Mouse (Mus musculus): ENCODE data around the gene 6820408C15Rik.
"Not testable (repeated sequence)": the region's sequence is repeated elsewhere in the genome, so short reads cannot be mapped to it uniquely, and the experiment has no call there.

Gene 6820408C15Rik

DNA sequence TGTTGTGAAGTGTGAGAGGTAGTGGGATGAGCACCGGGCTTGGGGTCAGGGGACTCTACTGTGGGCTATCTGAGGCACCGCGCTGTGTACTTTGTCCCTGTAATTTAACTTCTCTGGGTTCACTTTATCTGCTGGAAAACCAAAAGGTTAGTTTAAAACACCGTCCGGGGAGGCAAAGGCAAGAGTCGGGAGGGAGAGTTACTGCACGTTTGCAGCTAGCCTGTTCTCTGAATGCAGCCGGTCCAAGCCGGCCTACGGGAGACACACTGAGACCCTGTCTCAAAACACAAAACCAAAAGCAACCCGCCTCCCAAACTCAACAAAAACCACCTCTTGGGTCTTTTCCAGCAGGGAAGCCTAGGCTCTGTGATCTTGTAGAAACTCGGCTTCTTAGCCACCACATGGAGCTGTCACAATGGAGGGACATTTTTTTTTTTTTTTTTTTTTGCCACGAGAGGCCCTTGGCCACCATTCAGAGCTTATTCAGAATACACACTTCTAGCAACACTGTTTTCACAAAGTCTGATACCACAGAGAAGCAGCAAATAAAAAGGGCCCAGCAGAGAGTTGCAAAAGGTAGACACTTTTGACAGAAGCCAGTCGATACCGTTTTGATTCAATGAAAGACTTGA, 2.7 kb upstream of the 6820408C15Rik start:
- DNase-seq = no peak

DNA sequence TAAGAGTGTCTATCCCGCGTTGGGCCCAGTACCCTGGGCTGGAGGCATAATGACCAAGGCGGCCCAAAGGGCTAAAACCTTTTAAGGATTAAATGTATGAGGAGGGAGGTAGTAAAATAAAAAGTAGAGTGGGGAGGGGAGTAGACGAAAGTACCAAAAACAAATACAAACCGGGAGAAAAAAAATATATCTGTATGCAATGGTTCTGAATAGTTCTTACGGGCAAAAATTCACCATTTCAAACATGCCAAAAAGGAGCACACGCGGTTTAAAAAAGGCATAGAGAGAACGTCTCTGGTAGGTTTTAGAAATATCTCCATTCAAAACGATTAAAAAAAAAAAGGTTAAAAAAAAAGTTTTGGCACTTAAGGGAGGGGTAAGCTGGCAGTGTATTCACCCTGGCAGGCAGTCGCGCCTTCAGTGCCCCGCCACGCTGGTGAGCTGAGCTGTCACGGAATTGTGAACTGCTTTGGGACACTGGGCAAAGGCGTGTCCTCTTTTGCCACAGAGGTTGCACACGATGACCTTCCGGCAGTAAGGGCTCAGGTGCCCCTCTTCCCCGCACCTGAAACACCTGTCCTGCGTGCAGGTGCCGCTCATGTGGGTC, 2.1 kb upstream of the 6820408C15Rik start:
- DNase-seq = peak; percentile 51

DNA sequence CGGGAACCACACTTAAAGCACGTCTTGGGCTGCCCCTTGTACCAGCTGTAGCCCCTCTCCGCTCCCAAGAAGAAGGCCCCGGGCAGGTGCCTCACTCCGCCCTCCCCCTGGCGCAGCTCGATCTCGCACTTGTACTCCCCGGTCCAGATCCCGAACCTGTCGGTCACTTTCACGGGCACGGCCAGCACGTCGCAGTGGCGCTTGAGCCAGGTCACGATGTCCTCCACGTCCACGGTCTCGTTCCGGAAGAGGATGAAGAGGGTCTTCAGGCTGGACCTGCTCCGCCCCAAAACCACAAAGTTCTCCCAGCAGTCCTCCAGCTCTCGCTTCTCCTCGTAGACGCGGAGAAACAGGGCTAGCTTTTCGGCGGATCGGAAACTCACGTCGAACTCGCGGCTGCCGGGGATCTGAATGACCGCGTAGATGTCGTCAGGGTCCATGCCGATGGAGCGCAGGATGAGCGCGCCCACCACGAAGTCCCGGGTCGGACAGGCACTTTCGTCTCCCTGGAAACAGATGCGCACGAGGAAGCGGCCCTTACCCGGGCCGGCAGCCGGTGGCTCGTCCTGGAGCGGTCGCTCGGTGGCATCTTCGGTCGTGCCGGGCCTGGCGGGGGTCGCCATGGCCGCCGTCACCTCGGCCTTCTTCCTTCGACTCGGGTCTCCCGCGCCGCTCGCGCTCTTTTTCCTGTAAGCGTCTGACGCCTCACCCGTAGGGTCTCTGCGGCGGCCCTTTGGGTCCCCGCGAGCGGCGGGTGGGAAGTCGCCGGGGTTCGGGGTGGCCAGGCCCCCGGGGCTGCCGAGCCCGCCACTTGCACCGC, 1.4 kb upstream of the 6820408C15Rik start:
- peak; percentile 40 for DNase-seq

DNA sequence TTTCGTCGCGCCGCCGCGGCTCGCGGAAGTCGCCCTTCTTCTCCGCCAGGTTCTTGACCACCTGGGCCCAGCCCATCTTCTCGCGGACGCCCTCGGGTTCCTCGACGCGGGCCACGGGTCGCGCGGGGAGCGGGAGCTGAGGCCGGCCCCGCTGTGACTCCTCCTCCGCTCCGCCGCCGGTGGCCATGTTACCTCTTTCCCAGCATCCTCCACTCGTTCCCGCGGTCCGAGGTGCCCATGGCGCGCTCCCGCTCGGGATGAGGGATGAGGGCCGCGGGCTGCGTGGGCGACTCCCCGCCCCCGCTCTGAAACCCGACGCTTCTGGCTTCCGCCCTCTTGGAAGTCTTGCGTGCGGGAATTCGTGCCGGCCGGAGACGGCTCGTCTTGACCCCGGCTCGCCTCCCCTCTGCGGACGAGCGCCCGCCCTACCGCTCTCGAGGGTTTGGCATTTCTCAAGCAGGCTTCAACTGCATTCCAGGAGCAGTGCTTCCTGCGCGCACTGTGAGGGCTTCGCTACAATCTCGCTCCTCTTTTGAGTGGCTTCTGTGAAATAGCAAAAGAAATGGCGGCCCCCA, 709 bp upstream of the 6820408C15Rik start, which contains the start of gene Zcchc3:
Gene Zcchc3 (minus strand): TSS at position 437 of the 575 bp plus-strand sequence.
- peak; percentile 85 for DNase-seq

DNA sequence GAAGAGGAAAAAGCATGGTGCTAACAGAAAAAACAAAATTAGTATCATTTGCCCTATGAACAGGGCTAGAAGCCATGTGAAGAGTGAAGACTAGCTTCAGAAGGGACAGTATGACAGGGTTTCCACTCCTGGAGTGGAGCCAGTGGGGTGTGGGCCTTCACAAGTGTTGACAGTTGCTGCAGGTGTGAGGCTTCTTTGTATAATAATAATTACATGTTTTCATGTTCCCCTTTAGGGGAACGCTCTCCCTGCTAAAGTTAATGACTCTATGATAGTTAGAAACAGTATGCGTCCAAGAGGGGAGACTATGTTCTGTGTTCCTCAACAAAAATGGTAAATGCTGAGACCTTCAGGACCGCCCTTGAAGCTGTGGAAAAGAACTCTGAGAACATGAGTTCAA, 399 bp downstream of the 6820408C15Rik start:
- no peak for DNase-seq

DNA sequence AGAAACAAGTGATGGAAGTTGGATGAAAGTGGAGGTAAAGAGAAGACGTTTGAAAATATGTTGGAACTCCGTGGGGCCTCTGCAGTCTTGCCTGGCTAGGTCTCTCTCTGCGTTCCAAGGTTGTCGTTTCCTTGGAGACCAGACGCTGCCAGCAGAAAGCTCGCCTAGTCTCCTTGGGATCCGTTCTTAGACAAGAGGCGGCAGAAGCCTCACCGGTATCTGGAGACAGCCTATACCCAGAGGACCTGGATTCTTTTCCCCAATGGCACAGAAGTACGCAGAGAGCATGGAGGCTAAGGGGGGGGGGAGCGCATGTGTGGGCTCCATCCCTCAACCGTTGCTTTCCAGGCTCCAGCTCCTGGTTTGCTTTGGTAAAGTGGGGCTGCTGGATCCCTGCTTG, 12.1 kb downstream of the 6820408C15Rik start:
- DNase-seq = no peak

DNA sequence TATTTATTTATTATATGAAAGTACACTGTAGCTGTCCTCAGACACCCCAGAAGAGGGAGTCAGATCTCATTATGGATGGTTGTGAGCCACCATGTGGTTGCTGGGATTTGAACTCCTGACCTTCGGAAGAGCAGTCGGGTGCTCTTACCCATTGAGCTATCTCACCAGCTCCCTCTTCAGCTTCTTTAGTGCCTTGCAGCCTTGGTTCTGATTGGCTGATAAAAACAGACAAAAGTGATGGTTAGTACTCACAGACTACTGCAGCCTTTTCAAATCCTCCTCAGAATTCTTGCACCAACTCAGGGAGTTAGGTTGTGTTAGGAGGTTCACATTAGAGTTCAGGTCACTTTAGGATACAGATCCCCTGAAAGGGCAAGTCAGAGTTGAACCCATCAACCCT, 13.1 kb downstream of the 6820408C15Rik start:
- DNase-seq = not testable (repeated sequence)

DNA sequence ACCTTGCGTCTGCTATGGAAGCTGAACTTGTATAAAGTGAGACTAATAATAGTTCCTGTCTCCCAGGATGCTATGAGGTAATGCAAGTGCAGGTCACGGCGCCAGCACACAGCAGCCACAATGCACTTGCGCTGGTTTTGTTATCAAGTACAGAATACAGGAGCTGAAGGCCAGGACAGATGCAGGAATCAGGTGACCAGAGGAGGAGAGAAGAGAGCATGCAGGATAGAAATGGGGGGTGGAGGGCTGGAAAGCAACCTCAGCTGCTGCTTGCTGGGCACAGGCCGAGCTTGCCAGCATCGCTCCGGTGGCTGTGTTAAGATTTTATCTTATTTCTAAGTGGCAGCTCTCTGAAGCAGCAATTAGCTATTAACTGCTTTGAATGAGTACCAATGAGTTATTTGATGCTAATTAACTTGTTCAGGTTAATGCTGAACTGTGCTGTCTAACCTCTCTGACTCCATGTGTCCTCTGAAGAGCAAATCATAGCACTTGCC, 21.1 kb downstream of the 6820408C15Rik start:
- peak; percentile 79 for DNase-seq

DNA sequence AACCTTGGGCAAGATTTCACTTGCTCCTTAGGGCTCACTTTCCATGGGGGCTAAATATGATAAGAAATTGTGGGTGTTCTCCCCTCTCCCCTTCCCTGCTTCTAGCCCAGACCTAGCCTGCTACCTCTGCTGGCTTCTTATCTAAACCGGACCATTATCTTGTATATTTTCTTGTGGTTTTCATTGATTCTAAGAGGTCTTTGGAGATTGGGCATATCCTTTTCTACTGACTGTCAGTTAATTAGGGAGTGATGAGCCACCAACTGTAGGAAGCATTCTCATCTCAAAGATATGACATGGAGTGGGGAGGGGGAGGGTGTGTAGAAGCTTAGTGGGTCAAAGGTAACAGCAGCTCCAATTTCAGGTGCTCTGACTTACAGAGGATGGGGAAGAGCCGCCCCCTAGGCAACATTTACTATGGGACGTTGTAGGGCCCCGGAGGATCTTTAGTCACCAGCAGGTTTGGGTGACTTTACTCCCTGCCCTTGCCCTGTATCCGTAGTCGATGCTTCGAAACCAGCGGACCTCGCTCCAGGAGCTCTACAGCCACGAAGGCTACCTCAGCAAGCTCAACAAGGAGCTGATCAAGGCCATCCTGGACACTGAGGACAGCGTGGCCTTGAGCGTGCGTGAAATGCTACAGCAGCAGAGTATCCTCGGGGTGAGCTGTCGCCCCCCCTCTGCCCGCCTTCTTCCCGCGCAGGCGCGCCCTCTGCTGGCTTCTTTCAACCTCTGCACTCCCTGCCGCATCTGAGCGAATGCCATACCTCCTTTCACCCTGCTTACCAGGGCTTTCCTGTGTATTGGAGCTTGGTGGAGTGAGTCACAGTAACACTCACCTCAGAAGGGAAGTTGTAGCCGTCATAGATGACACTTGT, 21.8 kb downstream of the 6820408C15Rik start:
- peak; percentile 80 for DNase-seq

DNA sequence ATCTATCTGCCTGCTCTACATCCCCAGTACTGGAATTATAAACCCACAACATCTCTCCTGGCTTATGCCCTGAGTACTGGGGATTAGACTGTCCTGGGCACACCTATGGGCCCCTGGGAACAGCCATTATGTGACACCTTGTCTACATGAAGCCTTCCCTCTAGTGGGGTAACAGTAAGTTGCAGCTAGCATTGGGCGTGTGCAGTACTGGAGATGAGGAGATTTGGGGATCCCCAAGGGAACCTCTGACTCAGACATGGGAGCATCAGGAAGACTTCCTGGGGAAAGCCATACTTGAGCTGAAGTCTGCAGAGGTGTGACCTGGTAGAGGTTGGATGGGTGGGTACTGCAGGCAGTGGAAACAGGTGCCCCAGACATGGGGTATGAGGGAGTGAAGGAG, 23.6 kb downstream of the 6820408C15Rik start:
- no peak for DNase-seq

DNA sequence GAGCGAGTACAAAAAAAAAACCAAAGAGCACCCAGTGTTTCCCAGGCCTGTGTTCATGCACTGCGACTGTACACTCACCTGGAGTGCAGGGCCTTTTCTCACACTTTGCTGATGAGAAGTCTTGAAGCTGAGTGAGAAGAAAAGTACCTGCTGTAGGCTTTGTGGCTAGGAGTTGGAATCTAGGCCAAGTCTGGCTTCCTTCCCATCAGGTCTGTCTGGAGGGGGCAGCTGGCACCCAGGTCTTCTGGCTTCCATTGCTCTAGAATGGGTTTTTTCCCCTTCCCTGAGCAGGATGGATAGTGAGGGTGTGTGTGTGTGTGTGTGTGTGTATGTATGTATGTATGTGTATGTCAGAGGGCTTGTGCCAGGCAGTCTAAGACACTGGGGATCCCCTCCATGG, 24.4 kb downstream of the 6820408C15Rik start:
- no peak for DNase-seq

DNA sequence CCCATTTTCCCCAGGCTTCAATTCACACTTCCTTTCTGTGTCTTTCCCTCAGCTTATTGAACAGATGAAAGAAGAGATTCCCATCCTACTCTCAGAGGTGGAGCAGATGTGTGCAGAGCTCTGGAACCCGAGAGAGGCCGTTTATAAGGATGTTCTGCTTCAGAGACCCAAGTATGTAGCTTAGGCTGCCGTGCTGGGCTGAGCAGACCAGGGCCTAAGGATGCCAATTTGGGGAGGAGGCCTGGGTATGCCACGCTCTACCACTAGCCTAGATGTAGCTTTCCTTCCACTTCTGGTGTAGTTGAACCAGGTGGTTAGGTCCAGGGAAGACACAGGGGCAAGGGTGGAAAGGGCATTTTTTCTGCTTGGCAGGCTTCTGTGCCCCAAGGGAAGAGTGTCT, 26.9 kb downstream of the 6820408C15Rik start:
- no peak for DNase-seq

DNA sequence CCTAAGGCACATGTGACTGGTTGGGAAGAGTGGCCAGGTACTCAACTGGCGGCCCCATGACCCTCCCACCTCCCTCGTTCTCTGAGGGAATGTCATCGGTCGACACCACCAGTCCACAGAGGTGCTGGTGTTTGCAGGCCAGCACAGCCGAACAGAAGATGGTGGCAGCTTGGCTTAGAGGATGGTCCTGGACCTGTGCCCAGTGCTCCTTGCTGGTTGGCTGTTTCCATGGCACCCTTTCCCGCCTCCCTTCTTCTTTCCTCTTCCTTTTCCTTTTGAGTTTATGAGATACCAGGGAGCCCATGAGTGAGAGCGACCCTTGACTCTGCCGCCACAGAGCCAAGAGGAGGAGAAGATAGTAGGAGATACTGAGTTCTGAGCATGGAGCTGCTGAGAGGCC, 27.9 kb downstream of the 6820408C15Rik start:
- DNase-seq = no peak

DNA sequence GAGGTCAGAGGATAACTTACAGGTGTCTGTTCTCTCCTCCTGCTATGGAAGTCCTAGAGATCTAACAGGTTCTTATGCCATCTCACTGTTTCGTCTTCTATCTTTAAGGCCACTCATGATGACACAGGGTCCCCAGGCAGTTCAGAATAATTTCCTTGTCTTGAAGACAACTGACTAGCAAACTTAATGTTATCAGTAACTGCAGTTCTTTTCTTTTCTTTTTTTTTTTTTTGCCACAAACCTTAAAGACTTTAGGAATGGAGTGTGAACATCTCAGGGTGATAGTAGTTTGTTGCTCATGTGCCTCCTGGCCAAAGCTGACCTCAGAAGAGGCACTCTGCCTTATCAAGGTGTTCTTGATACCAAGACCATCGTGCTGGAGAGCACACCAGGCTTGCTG, 31.3 kb downstream of the 6820408C15Rik start:
- DNase-seq = no peak

DNA sequence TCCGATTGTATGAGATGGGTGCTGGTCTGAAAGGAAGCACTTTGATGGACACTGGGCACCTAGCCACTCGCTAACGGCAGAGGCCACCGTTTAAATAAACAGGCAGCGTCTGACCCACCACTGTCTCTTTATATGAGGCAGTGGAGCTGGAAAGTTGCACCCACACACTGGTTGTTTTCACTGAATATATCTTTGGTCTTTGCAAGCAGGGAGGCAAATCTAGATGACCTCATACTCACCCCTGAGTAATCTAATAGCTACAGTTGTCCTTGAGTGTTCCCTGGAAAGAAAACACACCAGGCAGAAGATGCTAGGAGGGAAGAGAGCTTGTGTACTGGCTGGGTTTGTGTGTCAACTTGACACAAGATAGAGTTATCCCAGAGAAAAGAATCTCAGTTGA, 32.1 kb downstream of the 6820408C15Rik start:
- no peak for DNase-seq

DNA sequence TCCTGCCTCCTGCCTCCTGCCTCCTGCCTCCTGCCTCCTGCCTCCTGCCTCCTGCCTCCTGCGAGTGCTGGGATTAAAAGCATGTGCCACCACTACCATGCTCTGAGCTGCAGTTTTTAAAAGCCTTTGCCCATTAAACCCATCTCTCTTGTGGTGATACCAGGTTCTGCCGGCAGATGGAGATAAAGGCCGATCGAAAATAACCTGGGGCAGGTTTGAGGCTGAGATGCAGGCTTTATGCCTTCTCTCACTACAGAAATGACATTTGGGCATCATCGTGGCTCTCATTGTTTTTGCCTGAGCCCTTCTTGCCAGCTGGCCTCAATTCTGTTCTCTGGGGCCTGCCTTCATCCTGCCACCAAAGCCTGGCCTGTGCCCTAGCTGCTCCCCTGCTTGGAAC, 34.9 kb downstream of the 6820408C15Rik start:
- peak; percentile 71 for DNase-seq

DNA sequence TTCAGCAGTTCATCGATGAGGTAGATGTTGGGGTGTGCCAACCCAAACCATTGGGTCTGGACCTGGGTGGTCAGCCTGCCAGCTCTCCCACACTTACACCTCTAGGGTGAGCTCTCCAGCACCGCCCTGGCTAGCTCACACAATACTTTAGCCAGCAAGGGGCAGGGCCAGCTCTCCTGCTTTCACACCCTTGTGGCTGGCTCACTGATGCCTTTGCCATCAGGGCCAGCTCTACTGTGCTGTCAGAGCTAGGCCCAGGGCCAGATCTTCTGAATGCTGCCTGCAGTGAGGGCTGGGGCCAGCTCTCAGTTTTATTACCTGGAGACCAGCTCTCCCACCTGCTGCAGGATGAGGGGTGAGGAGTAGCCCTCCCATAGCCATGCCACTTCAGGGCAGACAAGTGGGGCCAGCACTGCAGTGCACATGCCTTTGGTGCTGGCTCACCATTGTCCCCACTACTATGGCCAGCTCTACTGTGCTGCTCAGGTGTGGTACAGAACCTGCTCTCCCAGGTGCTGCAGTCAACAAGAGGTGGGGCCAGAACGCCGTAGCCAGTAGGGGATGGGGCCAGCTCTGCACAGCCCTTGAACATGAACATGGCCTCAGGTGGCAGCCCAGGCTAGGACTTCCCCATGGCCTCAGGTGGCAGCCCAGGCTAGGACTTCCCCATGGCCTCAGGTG, 36.9 kb downstream of the 6820408C15Rik start:
- DNase-seq = no peak

DNA sequence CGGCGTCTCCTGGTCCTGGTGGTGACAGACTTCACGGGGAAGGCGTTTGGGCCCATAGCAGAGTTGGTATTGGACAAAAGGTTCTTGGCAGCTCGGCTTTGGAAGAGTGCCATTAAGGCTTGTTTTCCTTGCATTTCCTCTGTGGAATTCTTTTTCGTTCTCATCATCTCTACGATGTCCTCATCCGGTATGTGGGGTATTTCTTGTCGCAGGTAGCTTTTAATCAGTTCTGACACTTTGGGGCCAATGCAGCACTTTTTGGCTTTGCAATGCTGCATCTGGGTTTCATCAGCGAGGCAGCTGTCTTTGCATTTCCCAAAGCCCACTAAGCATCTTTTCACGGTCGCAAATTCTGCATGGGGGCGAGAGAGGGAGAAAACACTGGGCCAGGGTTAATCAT, 43.9 kb downstream of the 6820408C15Rik start:
- DNase-seq = no peak

DNA sequence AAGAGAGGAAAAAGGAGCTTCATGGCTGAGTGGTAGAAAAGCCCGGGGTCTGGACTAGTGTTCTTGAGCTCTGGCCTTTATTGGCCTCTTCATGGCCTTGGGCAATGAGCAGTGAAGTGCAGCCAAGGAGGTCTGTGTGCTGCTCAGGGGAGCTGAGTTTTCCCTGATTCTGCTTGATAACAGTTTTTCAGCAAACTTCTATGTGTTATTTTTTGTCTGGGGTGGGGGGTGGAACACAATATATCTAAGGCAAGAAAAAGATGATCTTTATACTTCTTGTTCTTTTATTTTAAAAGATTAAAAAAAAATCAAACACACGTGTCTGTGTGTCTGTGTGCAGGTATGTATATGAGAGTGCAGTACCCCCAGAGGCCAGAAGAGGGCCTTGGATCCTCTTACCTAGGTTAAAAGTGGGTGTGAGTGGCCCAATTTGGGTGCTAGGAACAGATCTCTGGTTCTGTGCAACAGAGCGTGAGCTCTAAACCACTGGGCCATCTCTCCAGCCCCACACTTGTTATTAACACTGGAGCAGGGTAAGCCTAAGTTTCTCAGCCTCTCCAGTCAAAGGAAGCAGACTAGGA, 49.3 kb downstream of the 6820408C15Rik start, which contains the start of gene Defb23:
Gene Defb23 (minus strand): TSS at position 51 of the 581 bp plus-strand sequence.
- no peak for DNase-seq

DNA sequence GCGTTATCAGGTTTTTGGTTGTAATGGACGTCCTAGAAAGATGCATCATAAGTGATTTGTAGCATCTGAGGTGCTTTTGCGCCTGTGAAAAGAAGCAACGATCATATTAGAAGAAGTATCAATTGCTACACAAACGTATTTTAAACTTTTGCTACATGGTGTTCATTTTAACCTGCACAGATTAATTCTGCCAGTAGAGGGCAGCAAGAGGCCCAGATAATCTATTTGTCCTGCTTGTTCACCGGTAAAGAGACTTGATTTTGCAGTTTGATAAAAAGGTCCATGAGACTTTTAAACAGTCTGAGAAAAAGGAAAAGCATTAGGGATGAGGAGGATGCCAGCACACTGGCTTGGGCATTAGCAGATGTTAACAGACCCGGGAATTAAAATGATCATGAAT, 55.6 kb downstream of the 6820408C15Rik start:
- DNase-seq = peak; percentile 78

DNA sequence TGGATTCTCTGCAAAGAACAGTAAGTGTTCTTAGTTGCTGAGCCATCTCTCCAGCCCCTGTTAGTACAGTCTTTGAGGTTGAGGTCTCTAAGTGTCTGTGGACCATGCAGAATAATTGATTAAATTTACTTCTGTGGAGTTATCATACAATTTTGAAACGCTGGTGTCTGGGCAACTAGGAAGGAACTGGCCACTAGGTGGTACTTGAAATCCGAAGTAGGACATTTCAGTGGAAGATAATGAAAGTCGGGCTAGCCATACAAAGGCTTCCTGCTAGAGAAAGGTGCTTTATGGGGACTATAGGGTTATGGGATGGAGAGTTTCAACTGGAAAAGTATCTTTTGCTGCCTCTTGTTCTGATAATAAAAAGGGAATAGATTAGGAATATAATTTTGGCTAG, 57.0 kb downstream of the 6820408C15Rik start:
- DNase-seq = peak; percentile 43
